Mouse (Mus musculus): ENCODE measurements around the gene Cdhr2.

The Cdhr2 gene

DNA sequence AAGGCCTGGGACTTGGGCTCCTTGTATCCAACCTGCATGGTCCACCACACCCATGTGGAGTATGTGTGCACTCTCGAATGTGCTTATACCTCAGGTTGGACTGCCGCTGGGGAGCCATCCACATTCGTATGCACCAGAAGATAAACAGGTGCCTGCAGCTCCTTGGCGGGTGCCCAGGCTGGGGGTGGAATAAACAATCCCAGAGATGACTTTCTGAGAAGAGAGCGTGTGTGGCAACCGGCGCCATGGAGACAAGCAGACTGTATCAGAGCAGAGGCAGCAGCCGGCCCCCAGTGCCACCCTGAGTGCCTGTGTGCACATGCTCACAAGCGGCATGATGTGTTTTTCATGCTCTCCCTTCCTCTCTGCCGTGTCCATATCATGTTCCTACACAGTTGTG lies 51.4 kb downstream of the Cdhr2 start:
- DNase-seq: no peak

DNA sequence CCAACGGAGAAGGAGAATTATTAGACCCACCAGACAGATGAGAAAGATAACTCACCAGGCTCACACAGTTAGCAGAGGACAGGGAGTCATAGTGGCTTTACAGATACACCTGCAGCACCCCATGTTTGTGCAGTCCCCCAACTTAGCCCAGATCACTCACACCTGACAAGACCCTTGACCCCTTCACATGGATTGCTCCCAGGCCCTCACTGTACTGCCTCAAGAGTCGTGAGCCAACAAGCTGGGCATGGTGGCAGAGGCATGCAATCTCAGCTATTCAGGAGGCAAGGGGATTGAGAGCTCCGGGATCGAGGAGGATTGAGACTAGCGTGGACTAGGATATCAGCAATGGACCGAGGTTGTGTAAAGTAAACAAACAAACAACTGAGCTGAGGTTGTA lies 52.5 kb downstream of the Cdhr2 start:
- DNase-seq: no peak

DNA sequence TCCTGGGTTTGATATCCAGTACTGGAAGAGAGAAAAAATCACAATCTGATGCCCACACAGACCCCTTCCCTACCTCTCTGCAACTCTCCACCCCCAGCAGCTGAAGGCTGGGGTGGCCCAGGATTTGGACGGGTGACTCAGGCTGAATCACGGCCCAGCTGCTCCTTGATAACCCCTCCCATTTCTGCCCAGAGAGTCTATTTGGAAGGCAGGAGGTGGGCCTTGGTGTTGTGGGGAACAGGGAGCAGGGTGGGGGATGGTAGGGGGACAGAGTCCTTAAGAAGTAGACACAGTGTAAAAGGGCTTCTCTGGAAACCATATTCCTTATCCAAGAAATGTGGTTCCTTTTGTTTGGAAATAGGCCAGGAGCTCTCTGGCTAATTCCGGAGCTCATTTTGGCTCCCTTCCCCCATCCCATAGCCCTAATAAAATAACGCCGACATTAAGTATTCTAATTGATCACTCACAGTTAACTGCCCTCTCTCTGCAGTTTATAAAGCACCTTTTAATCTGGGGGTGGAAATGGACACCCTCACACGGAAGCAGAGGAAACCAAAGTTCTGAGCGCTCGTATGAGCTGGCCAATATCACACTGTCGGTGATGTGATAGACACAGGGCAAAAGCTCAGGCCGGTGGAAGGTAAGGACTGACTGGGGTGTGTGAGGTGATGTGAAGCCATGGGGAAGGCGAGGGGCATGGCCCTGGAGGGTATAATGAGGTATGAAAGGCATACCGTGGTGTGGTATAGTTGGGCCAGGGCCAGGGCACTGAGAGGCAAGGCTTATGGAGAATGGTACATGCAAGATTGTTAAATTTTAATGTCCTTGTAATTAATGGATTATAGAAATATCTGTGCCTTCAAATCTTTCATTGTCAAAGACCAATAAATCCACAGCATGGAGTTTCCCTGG lies 53.2 kb downstream of the Cdhr2 start:
- DNase-seq: no peak

DNA sequence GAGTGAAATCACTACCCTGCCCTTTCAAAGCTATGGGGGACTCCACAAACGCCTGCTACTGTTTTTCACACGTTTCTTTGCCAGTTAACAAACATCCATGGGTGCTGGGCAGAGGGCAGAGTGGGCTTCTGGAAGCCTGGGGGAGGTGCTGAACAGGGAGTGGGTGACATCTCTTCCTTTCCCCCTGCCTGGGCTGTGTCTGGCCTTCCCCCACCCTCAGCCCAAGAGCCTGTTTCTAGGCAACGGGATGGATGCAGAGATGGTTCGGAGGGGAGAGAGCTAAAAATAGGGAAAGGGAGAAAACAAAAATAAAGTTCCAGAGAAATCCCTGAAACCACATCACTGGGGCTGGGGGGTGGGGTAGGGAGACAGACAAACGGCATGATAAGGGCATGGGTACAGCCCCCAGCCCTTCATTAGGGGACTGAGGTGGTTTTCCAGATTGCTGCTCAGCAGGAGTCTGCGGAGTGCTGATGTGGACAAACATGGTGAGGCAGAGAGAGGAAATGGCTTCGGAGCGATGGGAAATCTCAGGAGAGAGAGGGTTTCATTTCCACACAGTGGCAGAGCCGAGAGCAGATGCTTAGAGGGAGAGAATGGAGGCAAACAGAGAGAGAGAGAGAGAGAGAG lies 54.1 kb downstream of the Cdhr2 start:
- DNase-seq: no peak

DNA sequence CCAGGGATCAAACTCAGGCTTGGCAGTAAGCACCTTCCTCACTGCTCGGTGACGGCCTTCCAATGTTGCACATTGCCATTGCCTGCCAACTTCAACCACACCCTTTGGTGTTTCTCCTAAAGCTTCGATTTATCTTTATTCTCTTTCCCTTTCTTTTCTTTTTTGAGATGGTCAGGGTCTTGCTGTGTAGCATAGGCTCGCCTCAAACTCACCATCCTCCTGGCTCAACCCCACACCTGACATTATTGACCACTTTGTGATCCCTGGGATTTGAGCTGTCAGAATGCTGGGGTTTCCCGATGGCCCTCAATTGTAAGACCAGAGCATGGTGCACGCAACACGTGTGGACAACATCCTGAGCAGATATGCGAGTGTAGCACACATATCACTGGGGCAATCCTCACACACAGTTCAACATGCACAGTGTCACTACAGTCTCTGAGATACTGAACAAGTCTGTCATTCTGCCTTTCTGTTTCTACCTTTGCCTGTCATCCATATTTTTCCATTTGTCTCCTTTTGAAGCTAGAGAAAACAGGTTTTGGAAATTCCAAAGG lies 55.0 kb downstream of the Cdhr2 start:
- DNase-seq: no peak

DNA sequence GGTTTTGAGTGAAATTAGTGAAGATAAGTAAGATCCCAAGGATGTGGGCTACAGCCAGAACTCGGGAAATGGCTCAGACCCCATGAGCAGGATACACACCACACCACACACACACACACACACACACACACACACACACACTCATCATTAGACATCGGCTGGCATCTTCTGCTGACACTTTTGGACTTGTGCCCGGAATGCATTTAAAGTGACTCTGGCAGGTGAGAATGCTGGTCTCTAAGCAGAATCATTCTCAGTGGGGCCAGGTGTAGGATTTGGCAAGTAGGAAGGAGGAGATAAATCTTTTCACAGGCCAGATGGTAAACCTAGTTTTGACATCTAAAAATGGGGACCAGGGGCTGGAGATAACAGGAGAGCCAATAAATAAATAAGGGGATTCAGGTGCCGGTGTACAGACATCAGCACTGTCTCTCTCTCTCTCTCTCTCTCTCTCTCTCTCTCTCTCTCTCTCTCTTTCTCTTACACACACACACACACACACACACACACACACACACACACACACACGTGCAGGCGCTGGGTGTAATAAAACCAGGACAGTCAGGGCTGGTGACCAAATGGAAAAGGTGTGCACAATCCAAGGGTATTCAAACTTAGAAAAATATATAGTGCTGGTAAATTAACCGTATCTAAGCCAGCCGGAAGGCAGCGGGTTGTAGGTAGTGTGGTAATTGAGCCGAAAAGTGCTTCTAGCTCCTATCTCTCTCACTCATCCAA lies 56.0 kb downstream of the Cdhr2 start:
- DNase-seq: no peak

DNA sequence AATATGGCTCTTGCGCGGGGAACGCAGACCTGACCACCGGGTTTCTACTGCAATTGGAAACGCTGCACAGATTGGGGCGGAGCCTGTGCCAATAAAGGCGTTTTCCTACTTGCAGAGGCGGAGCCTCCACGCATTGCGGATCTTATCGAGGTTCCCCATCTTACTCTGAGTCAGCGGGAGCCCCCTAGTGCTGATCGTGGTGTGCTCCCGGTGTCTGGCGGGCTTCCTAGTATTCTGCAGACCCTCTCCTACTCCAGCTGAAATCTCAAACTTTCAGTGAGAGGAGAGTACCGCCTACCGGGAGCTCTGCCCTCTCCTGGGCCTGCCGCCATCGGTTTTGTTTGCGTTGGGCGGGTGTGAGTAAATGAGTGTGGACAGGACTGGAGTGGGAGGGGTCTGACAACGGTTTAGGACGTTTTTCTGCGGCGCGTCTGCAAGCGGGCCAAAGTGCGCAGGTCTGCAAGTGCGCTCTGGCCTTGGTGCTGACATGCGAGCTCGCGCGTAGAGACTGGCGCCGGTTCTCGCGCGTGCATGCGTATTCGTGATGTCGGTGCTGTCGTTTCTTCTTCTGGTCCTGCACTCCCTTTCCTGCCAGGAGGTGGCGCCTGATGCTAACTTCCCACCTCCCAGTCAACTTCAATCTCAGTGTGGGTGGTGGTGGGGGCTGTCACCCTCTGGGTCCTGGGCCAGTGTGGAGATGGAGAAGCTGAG lies 56.9 kb downstream of the Cdhr2 start:
- peak; percentile 70 to 87 for DNase-seq

DNA sequence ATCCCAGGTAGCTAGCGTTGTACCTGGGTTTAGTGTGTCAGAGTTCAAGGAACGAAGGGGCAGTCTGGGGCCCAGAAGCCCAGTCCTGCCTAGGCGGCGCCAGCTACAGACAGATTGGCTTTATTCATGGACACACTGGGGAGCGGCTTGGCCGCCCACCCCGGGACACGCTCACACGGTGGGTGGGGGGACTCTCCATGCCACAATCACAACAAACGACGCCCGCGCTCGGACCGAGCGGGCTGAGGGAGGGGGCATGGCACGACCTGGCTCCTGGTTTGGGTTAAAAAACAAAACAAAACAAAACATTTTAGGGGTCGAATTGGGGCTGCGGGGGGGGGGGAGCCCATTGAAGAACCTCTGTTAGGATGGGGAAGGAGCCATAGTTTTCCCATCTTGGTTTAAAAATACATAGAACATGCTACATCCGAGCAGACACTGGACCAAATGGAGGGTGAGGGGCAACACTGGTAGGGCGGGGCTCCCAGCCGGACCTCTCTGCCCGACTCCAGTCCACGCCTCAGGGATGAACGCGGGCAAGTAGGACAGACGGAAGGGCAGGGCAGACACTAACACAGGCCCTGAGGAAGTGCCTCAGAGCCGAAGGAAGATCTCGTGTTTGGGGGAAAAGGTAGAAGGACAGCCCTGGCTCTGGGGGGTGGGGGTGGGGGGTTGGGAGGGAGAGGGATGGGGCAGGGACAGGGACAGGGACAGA lies 57.7 kb downstream of the Cdhr2 start:
- no peak for DNase-seq

DNA sequence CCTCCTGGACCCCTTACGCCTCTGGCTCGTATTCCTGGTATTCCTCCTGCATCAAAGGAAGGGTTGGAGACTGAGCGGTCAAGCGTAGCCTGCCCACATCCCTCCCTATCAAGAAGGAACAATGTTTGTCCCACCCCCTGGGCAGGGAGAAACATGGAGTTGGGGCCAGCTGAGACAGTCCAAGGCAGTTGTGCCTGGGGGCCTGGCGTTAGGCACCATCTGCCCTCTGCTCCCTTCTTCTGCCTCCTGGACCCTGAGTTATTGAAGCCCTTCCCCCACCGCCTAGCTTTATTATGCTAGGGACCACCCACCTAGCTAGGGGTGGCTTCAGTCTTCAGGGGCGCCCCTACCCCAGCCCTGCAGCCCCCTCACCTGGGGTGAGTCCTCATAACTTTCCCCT lies 58.2 kb downstream of the Cdhr2 start:
- no peak for DNase-seq

DNA sequence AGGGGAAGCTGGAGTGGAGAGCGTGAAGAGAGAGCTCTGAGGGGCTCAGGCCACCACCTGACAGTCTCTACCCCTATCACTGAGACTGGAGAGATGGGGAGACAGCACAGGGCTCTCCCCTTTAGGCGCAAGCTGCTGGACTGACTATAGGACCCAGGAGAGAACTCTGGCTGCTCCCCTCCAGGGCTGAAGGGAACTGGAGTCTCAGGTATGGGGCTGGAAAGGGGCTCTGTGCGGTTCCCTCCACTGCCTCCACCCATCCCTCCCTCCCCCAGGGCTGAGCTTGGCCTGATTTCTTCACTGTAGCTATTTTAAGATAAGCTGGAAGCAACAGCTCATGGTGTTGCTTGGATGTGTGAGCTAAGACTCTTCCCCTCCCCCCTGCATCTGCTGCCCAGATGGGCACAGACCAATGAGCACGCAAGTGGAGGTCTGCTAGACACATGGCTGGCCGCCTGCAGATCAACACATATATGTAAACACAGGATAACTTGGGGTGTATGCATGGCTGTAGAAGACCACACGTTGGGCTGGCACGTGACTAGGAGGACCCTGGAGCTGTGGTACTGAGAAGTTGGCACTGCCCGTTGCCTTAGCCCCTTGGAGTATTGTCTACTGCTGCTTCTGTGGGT lies 59.0 kb downstream of the Cdhr2 start:
- no peak for DNase-seq

DNA sequence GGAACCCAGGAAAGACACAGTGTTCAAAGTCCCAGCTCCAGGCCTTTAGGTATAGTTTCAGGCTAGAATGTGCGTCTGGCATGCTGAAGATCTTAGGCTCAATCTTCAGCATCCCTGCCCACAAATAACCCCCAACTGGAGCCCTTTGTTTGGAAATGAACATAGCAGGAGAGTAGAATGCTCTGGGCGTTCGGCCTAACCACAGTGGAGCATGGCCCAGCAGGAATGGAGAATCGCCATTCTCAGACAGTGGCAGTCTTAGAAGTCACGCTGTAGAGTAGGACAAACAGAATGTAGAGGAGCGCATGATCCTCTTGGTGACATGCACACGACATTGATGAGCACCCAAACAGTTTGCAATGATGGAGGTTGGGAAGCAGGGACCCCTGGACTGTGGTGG lies 59.6 kb downstream of the Cdhr2 start:
- DNase-seq: no peak

DNA sequence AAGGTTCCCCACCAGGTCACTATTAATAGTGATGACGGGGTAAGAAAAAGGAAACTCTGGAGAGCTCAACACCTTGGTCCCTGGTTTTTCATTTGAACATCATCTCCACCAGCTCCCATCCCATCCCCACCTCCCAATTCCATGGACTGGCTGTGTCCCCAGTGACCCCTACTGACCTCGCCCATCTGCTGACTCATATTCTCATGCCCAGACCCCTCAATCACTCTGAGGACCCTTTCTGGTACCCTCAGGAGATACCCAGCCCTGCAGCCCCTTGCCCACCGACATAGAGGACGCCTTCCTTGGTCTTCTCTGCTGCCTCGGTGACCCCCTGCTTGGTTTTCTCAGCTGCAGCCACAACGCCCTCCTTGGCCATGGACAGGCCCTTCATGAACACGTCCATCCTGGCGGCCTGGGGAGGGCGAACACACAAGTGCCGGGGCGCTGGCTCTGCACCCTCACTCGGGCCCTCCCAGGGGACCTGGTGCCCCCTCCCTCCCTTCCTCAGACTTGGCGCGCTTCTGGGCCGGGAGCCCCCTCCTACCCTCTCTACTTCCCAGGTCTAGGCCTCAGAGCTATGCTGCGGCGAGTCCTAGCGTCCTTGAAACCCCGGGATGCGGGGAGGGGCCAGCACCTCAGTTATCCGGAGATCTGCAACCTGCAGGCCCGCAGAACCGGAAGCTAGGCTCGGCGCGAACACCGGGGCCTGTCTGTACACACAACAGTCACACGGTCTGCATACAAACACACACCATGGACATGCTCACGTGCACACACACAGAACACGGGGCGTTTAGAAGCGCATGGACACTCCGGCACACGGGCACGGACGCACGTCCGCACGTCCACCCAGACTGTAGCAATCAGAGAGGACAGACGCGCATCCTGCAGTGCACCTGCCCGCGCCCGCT lies 64.3 kb downstream of the Cdhr2 start:
- no peak for DNase-seq

DNA sequence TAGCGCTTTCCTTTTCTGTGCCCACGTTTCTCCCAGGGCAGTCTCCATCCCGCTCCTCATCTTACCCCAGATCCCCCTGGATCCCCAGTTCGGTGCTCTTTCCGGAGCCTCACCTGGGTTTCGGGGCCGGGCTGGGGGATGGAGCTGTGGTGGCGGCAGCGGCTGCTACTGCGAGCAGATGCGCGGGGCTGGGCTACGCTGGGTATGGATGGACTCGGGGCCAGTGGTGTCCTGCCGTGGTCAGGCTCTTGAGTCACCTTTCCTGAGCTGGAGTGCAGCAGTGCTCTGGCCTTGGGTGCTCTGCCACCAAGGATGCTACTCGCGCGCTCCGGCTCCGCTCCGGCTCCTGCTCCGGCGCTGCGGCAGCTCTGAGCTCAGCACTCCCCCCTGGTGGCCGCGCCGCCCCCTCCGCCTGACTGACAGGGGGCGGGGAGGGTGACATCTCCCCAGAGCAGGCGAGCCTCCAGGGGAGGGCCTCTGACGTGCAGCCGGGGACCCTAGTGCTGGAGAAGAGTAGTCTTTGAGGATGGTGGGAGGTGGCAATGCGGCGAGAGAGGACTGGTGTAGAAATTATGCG lies 65.0 kb downstream of the Cdhr2 start, which contains the start of gene Sncb:
Gene Sncb, minus strand, starts transcription at position 404 of the 577 bp plus-strand sequence.
- DNase-seq: peak in 1 of 2 experiments; percentile 68

DNA sequence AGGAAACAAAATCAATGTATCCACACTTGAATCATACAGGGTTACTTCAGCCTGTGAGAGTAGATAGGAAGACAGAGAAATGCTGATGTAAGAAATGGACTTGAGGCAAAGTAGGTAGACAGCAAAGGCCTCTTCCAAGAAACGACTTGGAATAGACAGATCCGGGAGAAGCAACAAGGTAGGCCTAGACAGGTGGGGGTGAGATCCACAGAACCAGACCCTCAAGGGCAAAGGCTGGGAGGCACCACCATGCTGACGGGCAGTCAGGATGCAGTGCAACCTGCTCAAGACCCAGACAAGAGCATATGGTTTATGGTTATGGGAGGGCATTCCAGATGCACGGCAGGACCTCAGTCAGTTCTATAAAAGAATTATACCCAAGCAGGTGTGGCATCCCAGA lies 65.8 kb downstream of the Cdhr2 start:
- DNase-seq: no peak

DNA sequence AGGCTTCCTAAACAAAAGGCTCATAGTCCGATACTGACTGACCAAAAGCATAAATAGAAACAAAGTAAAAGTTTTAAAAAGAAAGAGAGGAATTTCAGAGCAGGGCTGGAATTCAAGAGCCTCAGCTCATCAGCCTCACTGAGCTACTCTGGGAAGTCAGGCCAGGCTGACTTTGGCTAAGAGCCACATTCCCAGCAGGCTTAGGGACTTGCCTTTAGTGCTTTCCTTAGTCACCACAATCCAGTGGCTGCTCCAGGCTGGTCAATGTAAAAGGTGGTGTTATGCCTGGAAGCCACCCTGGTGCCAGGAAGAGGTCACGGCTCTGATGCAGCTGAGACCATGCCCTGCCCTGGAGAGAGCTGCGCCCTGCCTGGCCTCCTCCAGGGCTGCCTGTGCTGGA lies 79.3 kb downstream of the Cdhr2 start:
- DNase-seq: peak in 1 of 2 experiments; percentile 43

DNA sequence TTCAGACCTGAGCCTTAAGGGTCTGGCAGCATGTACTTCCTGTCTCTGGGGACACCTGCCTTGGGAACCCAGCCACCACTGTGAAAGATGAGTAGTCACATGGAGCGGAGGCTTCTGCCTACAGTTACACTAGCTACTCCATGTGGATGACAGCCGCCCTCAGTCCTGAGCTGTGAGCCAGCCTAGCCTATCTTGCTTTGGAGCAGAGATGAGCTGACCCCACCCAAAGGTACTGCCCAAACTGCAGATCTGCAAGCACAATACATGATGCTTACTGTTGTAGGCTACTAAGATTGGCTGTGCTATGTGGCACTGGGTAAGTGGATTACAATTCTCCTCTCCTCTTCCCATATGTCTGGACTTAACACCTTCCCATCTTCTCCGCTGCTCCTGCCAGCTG lies 79.8 kb downstream of the Cdhr2 start:
- DNase-seq: no peak

DNA sequence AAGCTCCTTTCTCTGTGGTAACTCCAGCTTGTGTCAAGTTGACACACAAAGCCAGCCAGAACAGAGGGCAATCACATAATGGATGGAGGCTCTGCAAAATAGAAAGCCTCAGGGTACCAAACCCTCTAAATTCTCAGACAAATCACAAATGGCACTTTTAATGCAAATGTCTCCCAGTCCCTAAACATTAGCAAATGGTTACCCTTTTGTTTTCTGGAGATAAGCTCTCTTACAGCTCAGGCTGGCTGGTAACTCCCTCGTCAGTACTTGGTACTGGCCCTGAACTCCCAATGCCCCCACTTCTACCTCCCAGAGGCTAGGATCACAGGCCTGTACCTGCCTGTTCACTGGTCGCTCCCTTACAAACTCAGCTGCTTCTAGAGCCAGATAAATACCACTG lies 82.0 kb downstream of the Cdhr2 start:
- DNase-seq: no peak

DNA sequence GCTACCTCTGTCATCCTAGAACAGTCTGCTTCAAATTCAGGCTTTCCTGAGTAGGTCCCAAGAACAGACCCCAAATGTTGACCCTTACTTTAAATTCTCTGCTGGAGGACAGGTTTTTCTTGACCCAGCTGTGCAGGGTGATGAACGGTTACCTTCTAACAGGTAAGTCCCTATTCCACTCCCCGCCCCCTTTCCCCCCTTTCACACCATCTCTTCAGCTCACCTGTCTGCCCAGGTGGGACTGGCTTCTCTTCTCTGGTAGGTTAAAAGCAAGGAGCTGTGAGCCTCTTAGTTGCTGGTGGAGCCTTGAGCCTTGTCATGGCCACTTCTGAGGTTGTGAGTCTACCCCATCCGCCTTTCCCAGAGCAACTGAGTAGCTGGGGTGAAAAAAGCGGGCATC lies 82.4 kb downstream of the Cdhr2 start, which contains the start of gene Eif4e1b:
Gene Eif4e1b, plus strand, starts transcription at position 301 of the 400 bp plus-strand sequence.
- no peak for DNase-seq

Measured in kidney, postnatal 36 days (tissue).